Mouse (Mus musculus) cerebellum, adult 2 months (tissue): Measurements from ENCODE around the gene Casp9.

Experiments used
- CTCF ChIP-seq: fragments of 200-500 bp; IDR thresholded peaks from 2 replicates; pipeline ENCODE4 v1.5.1; 2011; ENCODE audit warnings: low read depth, mild to moderate bottlenecking, control low read depth, low read length, moderate library complexity, borderline replicate concordance; ENCODE audit not compliant: insufficient read depth
- POLR2A ChIP-seq: fragments of 200-500 bp; IDR thresholded peaks from 2 replicates; pipeline ENCODE4 v1.6.1; 2011; ENCODE audit warnings: low read length, control low read depth, borderline replicate concordance; ENCODE audit not compliant: insufficient read depth

DNA sequence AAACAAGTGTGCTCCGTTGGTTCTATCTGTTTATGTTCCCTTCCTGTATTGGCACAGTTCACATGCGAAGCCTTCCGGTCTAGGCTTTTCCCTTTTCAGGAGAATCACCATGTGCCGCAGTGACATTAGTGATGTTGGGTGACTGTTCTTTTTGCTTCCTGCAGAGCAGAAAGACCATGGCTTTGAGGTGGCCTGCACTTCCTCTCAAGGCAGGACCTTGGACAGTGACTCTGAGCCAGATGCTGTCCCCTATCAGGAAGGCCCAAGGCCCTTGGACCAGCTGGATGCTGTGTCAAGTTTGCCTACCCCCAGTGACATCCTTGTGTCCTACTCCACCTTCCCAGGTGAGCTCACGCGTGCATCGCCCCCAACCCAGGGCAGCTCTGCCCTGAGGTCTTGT lies 18.0 kb downstream of the Casp9 start:
- TF ChIP-seq POLR2A (no peak), CTCF (no peak)
